Mouse (Mus musculus) layer of hippocampus, adult 9-10 months (tissue): Measurements from ENCODE around the gene Lnpep.

ENCODE experiments used
- DNase-seq: peaks from one replicate; pipeline ENCODE4 v3.0.0; 2022; ENCODE audit warnings: low spot score

The Lnpep gene

GRCm38 (mm10) chr17:17491622-17492001 is 133.2 kb downstream of the Lnpep start:
- DNase-seq, result no peak

- no peak for DNase-seq
Observed at GRCm38 (mm10) chr17:17490820-17491621, 133.8 kb downstream of the Lnpep start.

- no peak for DNase-seq
Observed at GRCm38 (mm10) chr17:17485789-17486188, 139.1 kb downstream of the Lnpep start.
